Mouse (Mus musculus) kidney, postnatal 25 days (tissue): ENCODE results near the gene Foxp1.

Experiments used
- DNase-seq, 2 experiments: peaks; one replicate each; pipeline ENCODE4 v3.0.0; 2021; ENCODE audit warnings: mixed read lengths in 2 of 2

The Foxp1 gene

GRCm38 (mm10) chr6:99383846-99384472, 138.6 kb downstream of the Foxp1 start:
- DNase-seq: no peak

GRCm38 (mm10) chr6:99380146-99380545, 142.4 kb downstream of the Foxp1 start:
- DNase-seq: no peak

GRCm38 (mm10) chr6:99378997-99379710, 143.4 kb downstream of the Foxp1 start:
- DNase-seq: peak; percentile 64 to 76

GRCm38 (mm10) chr6:99377716-99378115, 144.8 kb downstream of the Foxp1 start:
- no peak for DNase-seq

- no peak for DNase-seq
These were observed 145.4 kb downstream of the Foxp1 start for GRCm38 (mm10) chr6:99377131-99377530.

- DNase-seq: no peak
These were observed 145.8 kb downstream of the Foxp1 start for GRCm38 (mm10) chr6:99376721-99377120.

GRCm38 (mm10) chr6:99375865-99376264, 146.7 kb downstream of the Foxp1 start:
- peak; percentile 41 to 69 for DNase-seq

- DNase-seq: no peak
These were observed 147.1 kb downstream of the Foxp1 start for GRCm38 (mm10) chr6:99375376-99375775.

- DNase-seq: peak; percentile 51 to 59
These were observed 147.9 kb downstream of the Foxp1 start for GRCm38 (mm10) chr6:99374448-99375271.

- DNase-seq: no peak
These were observed 150.1 kb downstream of the Foxp1 start for GRCm38 (mm10) chr6:99372427-99372826.

- DNase-seq: no peak
These were observed 150.5 kb downstream of the Foxp1 start for GRCm38 (mm10) chr6:99372016-99372415.

GRCm38 (mm10) chr6:99369931-99370330, 152.6 kb downstream of the Foxp1 start:
- DNase-seq: peak in 1 of 2 experiments; percentile 38

GRCm38 (mm10) chr6:99369156-99369555, 153.4 kb downstream of the Foxp1 start:
- DNase-seq: no peak

- peak in 1 of 2 experiments; percentile 8 for DNase-seq
These were observed 154.3 kb downstream of the Foxp1 start for GRCm38 (mm10) chr6:99368118-99368753.

GRCm38 (mm10) chr6:99364545-99364944, 158.0 kb downstream of the Foxp1 start:
- DNase-seq: no peak

GRCm38 (mm10) chr6:99360581-99360980, 161.9 kb downstream of the Foxp1 start:
- DNase-seq: no peak

- no peak for DNase-seq
These were observed 162.6 kb downstream of the Foxp1 start for GRCm38 (mm10) chr6:99359765-99360499.

- DNase-seq: no peak
These were observed 163.4 kb downstream of the Foxp1 start for GRCm38 (mm10) chr6:99359036-99359698.

GRCm38 (mm10) chr6:99357931-99358330, 164.6 kb downstream of the Foxp1 start:
- no peak for DNase-seq

GRCm38 (mm10) chr6:99354338-99354737, 168.2 kb downstream of the Foxp1 start:
- DNase-seq: no peak

- DNase-seq: no peak
These were observed 169.1 kb downstream of the Foxp1 start for GRCm38 (mm10) chr6:99353441-99353840.

GRCm38 (mm10) chr6:99350566-99350965, 172.0 kb downstream of the Foxp1 start:
- no peak for DNase-seq
